Mouse (Mus musculus): ENCODE data around the gene Upp2. TPM values are rescaled to one million over a fixed set of nuclear protein-coding genes. Genes with fewer than 3 reads are reported as not detected.

The Upp2 gene
- polyA plus RNA-seq, 1 experiment from 2014 or later: 14.4 TPM

DNA sequence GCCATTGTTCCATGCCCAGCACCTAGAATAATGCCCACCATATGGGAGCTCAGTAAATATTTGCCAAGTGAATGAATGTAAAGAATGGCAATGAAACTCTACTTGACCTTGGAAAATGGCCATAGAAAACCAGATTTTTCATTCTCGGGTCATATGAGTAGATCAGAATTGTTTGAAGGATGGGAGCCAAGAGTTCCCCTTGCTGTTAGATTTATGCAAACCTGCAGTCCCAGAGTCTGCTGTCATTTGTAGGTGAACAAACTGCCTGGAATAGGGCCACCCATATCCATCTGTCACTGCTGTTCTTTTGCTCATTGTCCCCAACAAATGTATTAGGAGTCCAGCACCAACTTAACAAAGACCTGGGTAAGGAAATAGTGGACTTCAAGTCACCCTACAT lies 216.4 kb downstream of the Upp2 start:
- WGBS: 89% methylated on average over 1 of the region's 1 CpGs
- DNase-seq: no peak
- no peak overlapping the region for H3K27ac ChIP-seq (replicated peaks; ENCODE audit: low read depth, low read length)

DNA sequence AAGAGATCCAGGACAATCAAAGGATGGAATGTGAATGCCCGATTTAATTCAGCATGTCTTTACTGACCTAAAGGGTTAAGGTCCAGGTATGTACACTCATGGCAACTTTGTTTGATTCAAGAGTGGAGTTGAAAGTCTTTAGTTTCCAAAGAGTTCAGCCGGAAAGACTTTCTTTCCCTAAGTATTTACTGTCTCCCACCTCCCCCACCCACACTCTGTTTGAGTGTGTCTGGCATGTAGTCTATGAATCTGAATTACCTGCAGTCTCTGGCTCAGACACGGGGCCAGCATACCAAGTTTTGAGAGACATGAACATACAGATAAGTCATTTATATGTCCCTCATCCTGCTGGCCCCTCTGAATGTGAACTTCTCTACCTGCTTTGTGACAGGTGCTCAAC lies 219.1 kb downstream of the Upp2 start:
- H3K9me3 ChIP-seq (ENCODE audit: control insufficient read depth, low read length): no peaks in the 10 kb centered on the region
- H3K4me3 ChIP-seq (replicated peaks; ENCODE audit: low read depth, low read length): no peak overlapping the region
- H3K27ac ChIP-seq (replicated peaks; ENCODE audit: low read depth, low read length): no peak overlapping the region
- DNase-seq (no peak), ATAC-seq (ENCODE audit: low FRiP score, low TSS enrichment) (no peak)
- WGBS: 91% methylated on average over 3 of the region's 3 CpGs
- H3K9ac ChIP-seq (replicated peaks; ENCODE audit: low read length): no peak overlapping the region
- H3K4me1 ChIP-seq (ENCODE audit: control insufficient read depth, insufficient read depth, low read length): no peaks in the 10 kb centered on the region
- H3K27me3 ChIP-seq (ENCODE audit: control insufficient read depth, insufficient read depth, low read length): no peaks in the 10 kb centered on the region
- H3K36me3 ChIP-seq (ENCODE audit: control insufficient read depth, insufficient read depth, low read length): no peaks in the 10 kb centered on the region
- no peak overlapping the region for H3K4me2 ChIP-seq (ENCODE audit: low read length)

More for the DNA sequence above, 216.4 kb downstream of the Upp2 start:
- H3K4me2 ChIP-seq (ENCODE audit: low read length): no peak overlapping the region
- no peak for ATAC-seq (ENCODE audit: low FRiP score, low TSS enrichment)
- no peaks in the 10 kb centered on the region for H3K36me3 ChIP-seq (ENCODE audit: control insufficient read depth, insufficient read depth, low read length)
- H3K27me3 ChIP-seq (ENCODE audit: control insufficient read depth, insufficient read depth, low read length): no peaks in the 10 kb centered on the region
- H3K9ac ChIP-seq (replicated peaks; ENCODE audit: low read length): no peak overlapping the region
- H3K4me3 ChIP-seq (replicated peaks; ENCODE audit: low read depth, low read length): no peak overlapping the region
- H3K4me1 ChIP-seq (ENCODE audit: control insufficient read depth, insufficient read depth, low read length): no peaks in the 10 kb centered on the region
- no peaks in the 10 kb centered on the region for H3K9me3 ChIP-seq (ENCODE audit: control insufficient read depth, low read length)

DNA sequence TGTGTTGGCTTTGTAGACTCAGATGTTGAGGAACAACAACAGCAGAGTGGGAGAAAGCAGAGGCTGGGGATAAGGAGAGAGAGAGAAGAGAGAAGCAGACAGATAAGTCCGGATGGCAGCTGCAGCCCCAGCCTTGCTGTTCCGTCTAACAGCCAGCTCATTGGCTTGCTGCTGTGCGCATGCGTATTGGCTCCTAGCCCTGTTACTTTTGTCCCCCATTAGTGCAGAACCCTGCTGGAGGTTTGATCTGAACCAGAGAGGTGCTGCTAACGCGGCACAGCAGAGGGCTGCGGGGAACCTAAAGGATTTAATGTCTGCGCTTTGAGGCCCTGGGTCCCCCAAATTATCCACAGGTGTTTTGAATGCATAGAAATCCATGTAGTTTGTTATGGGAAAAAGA lies 219.6 kb downstream of the Upp2 start:
- peak; percentile 30 for DNase-seq
- WGBS: 70% methylated on average over 8 of the region's 8 CpGs
- H3K4me2 ChIP-seq (ENCODE audit: low read length): no peak overlapping the region
- no peaks in the 10 kb centered on the region for H3K9me3 ChIP-seq (ENCODE audit: control insufficient read depth, low read length)
- H3K27ac ChIP-seq (replicated peaks; ENCODE audit: low read depth, low read length): no peak overlapping the region
- no peaks in the 10 kb centered on the region for H3K36me3 ChIP-seq (ENCODE audit: control insufficient read depth, insufficient read depth, low read length)
- H3K27me3 ChIP-seq (ENCODE audit: control insufficient read depth, insufficient read depth, low read length): no peaks in the 10 kb centered on the region
- no peak overlapping the region for H3K9ac ChIP-seq (replicated peaks; ENCODE audit: low read length)
- no peaks in the 10 kb centered on the region for H3K4me1 ChIP-seq (ENCODE audit: control insufficient read depth, insufficient read depth, low read length)
- H3K4me3 ChIP-seq (replicated peaks; ENCODE audit: low read depth, low read length): no peak overlapping the region
- no peak for ATAC-seq (ENCODE audit: low FRiP score, low TSS enrichment)

- Histone ChIP-seq H3K27ac (replicated peaks; ENCODE audit: low read depth, low read length) (0 out of 2 replicates have a peak overlapping the region, but pooled peaks have one; percentile 5), H3K4me3 (replicated peaks; ENCODE audit: low read depth, low read length) (no peak overlapping the region), H3K27me3 (ENCODE audit: control insufficient read depth, insufficient read depth, low read length) (no peaks in the 10 kb centered on the region), H3K9ac (replicated peaks; ENCODE audit: low read length) (no peak overlapping the region), H3K4me2 (ENCODE audit: low read length) (no peak overlapping the region), H3K36me3 (ENCODE audit: control insufficient read depth, insufficient read depth, low read length) (no peaks in the 10 kb centered on the region), H3K4me1 (ENCODE audit: control insufficient read depth, insufficient read depth, low read length) (no peaks in the 10 kb centered on the region), H3K9me3 (ENCODE audit: control insufficient read depth, low read length) (no peaks in the 10 kb centered on the region)
- peak; percentile 24 for DNase-seq
- WGBS: 52% methylated on average over 7 of the region's 7 CpGs
- ATAC-seq (ENCODE audit: low FRiP score, low TSS enrichment): no peak
Observed at GRCm38 (mm10) chr2:58787360-58787759, 220.3 kb downstream of the Upp2 start.

DNA sequence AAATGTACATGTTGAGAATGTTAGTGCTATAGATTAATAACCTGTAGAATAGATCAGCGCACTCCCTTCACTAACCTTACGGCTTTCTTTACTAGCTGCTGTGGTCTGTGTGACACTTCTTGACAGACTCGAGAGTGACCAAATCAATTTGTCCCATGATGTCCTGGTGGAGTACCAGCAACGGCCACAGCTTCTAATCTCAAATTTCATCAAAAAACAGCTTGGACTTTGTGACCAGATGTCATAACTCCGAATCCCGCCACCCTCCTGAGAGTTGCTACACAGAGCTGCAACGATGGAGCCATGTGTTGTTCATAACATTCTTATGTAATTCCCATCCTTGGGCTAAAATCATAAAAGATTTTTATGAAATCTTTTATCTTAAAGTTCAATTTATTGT lies 222.8 kb downstream of the Upp2 start:
- no peak overlapping the region for H3K9ac ChIP-seq (replicated peaks; ENCODE audit: low read length)
- H3K9me3 ChIP-seq (ENCODE audit: control insufficient read depth, low read length): no peaks in the 10 kb centered on the region
- H3K36me3 ChIP-seq (ENCODE audit: control insufficient read depth, insufficient read depth, low read length): no peaks in the 10 kb centered on the region
- no peaks in the 10 kb centered on the region for H3K27me3 ChIP-seq (ENCODE audit: control insufficient read depth, insufficient read depth, low read length)
- no peak for DNase-seq
- H3K27ac ChIP-seq (replicated peaks; ENCODE audit: low read depth, low read length): no peak overlapping the region
- no peak overlapping the region for H3K4me2 ChIP-seq (ENCODE audit: low read length)
- 87% methylated on average over 7 of the region's 7 CpGs for WGBS
- no peaks in the 10 kb centered on the region for H3K4me1 ChIP-seq (ENCODE audit: control insufficient read depth, insufficient read depth, low read length)
- no peak overlapping the region for H3K4me3 ChIP-seq (replicated peaks; ENCODE audit: low read depth, low read length)
- no peak for ATAC-seq (ENCODE audit: low FRiP score, low TSS enrichment)

DNA sequence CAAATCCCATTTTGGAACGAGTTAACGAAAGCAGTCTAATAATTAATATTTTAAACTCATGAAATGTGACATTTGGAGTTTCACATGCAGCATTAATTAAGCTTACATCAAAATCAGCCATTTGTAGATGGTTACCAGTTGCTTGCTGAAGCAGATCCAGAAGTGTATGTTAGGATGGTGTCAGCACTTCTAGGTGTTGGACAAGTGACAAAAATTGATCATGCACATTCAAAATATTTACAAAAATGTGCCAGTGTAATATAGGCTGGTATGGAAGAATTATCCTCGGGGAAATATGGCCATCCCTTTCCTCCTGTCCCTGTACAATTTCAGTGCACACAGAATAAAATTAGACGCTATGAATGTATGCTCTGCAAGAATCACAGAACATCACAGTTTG lies 223.3 kb downstream of the Upp2 start:
- no peak overlapping the region for H3K27ac ChIP-seq (replicated peaks; ENCODE audit: low read depth, low read length)
- WGBS: 88% methylated on average over 4 of the region's 4 CpGs
- H3K4me1 ChIP-seq (ENCODE audit: control insufficient read depth, insufficient read depth, low read length): no peaks in the 10 kb centered on the region
- H3K27me3 ChIP-seq (ENCODE audit: control insufficient read depth, insufficient read depth, low read length): no peaks in the 10 kb centered on the region
- DNase-seq (no peak), ATAC-seq (ENCODE audit: low FRiP score, low TSS enrichment) (no peak)
- H3K9me3 ChIP-seq (ENCODE audit: control insufficient read depth, low read length): no peaks in the 10 kb centered on the region
- H3K36me3 ChIP-seq (ENCODE audit: control insufficient read depth, insufficient read depth, low read length): no peaks in the 10 kb centered on the region
- H3K4me3 ChIP-seq (replicated peaks; ENCODE audit: low read depth, low read length): no peak overlapping the region
- H3K9ac ChIP-seq (replicated peaks; ENCODE audit: low read length): no peak overlapping the region
- H3K4me2 ChIP-seq (ENCODE audit: low read length): no peak overlapping the region

DNA sequence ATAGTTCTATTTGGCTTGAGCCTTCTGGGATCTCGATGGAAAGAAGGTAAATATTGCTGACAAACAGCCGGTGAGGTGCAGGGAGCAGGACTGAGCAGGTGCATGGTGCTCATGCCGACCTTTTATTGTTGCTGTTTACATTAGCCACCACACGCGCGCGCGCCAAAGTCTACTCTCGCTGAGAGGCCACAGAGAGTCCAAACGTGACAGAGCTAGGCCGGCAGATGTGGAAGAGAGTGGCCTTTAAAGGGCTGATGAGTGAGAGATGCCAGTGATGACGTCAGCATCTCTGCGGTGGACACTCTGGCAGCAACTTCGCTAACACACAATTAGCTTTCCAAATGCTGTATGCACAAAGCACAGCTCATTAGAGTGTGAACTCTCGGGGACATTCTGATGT lies 227.4 kb downstream of the Upp2 start:
- no peaks in the 10 kb centered on the region for H3K27me3 ChIP-seq (ENCODE audit: control insufficient read depth, insufficient read depth, low read length)
- DNase-seq: no peak

GRCm38 (mm10) chr2:58795432-58795831 lies 228.3 kb downstream of the Upp2 start:
- WGBS: 95% methylated on average over 5 of the region's 5 CpGs
- ATAC-seq (ENCODE audit: low FRiP score, low TSS enrichment): no peak
- Histone ChIP-seq H3K4me2 (ENCODE audit: low read length) (no peak overlapping the region), H3K36me3 (ENCODE audit: control insufficient read depth, insufficient read depth, low read length) (no peaks in the 10 kb centered on the region), H3K4me3 (replicated peaks; ENCODE audit: low read depth, low read length) (no peak overlapping the region), H3K27me3 (ENCODE audit: control insufficient read depth, insufficient read depth, low read length) (no peaks in the 10 kb centered on the region), H3K27ac (replicated peaks; ENCODE audit: low read depth, low read length) (no peak overlapping the region), H3K9me3 (ENCODE audit: control insufficient read depth, low read length) (no peaks in the 10 kb centered on the region), H3K9ac (replicated peaks; ENCODE audit: low read length) (no peak overlapping the region), H3K4me1 (ENCODE audit: control insufficient read depth, insufficient read depth, low read length) (no peaks in the 10 kb centered on the region)
- DNase-seq: no peak

More for the DNA sequence above, 227.4 kb downstream of the Upp2 start:
- Histone ChIP-seq H3K9ac (replicated peaks; ENCODE audit: low read length) (no peak overlapping the region), H3K4me3 (replicated peaks; ENCODE audit: low read depth, low read length) (no peak overlapping the region), H3K4me2 (ENCODE audit: low read length) (no peak overlapping the region), H3K9me3 (ENCODE audit: control insufficient read depth, low read length) (no peaks in the 10 kb centered on the region), H3K4me1 (ENCODE audit: control insufficient read depth, insufficient read depth, low read length) (no peaks in the 10 kb centered on the region), H3K27ac (replicated peaks; ENCODE audit: low read depth, low read length) (no peak overlapping the region), H3K36me3 (ENCODE audit: control insufficient read depth, insufficient read depth, low read length) (no peaks in the 10 kb centered on the region)
- ATAC-seq (ENCODE audit: low FRiP score, low TSS enrichment): no peak
- WGBS: 89% methylated on average over 15 of the region's 15 CpGs

- no peak for DNase-seq
- WGBS: 18% methylated on average over 4 of the region's 4 CpGs
- no peak overlapping the region for H3K9ac ChIP-seq (replicated peaks; ENCODE audit: low read length)
Observed at GRCm38 (mm10) chr2:58797506-58797905, 230.4 kb downstream of the Upp2 start.

More at GRCm38 (mm10) chr2:58797506-58797905, 230.4 kb downstream of the Upp2 start:
- Histone ChIP-seq H3K4me3 (replicated peaks; ENCODE audit: low read depth, low read length) (no peak overlapping the region), H3K27ac (replicated peaks; ENCODE audit: low read depth, low read length) (no peak overlapping the region), H3K27me3 (ENCODE audit: control insufficient read depth, insufficient read depth, low read length) (no peaks in the 10 kb centered on the region), H3K4me1 (ENCODE audit: control insufficient read depth, insufficient read depth, low read length) (no peaks in the 10 kb centered on the region), H3K36me3 (ENCODE audit: control insufficient read depth, insufficient read depth, low read length) (no peaks in the 10 kb centered on the region), H3K9me3 (ENCODE audit: control insufficient read depth, low read length) (no peaks in the 10 kb centered on the region), H3K4me2 (ENCODE audit: low read length) (no peak overlapping the region)
- ATAC-seq (ENCODE audit: low FRiP score, low TSS enrichment): no peak

All from midbrain, embryonic 14.5 days (tissue).